ENCODE assay signal across 15 mouse cellular contexts in genomic region chr13:63529602-63530370, GRCm38 (mm10). TPM values are rescaled to one million over a fixed set of nuclear protein-coding genes. Genes with fewer than 3 reads are reported as not detected.
DNase-seq lines count a peak whose midpoint lies in the region; ATAC-seq lines count a peak whose summit lies in the region.
"Had no signal": no experiment of that assay in that cellular context is flagged by ENCODE, and none has a peak within 500 bp of the region (broad histone marks: within the 10 kb centered on the region; RNA-seq: fewer than 3 reads in every experiment).

No protein-coding gene starts in this region.

- H3K9me3 ChIP-seq in hindbrain, embryonic 11.5 days (ENCODE audit: control insufficient read depth, low read length): no peaks in the 10 kb centered on the region
- no peaks in the 10 kb centered on the region for H3K9me3 ChIP-seq in hindbrain, embryonic 14.5 days (ENCODE audit: control insufficient read depth, low read length)
- no peaks in the 10 kb centered on the region for H3K9me3 ChIP-seq in lung, embryonic 15.5 days
- no peaks in the 10 kb centered on the region for H3K9me3 ChIP-seq in embryonic facial prominence, embryonic 13.5 days
- no peaks in the 10 kb centered on the region for H3K9me3 ChIP-seq in stomach, embryonic 14.5 days (ENCODE audit: control insufficient read depth, low read depth, low read length)
- H3K9me3 ChIP-seq: forebrain, embryonic 15.5 days had no signal

- 45% methylated on average over 3 of the region's 3 CpGs for WGBS in hindbrain, embryonic 11.5 days
- 44% methylated on average over 3 of the region's 3 CpGs for WGBS in hindbrain, embryonic 14.5 days
- 31% methylated on average over 3 of the region's 3 CpGs for WGBS in lung, embryonic 15.5 days
- 47% methylated on average over 3 of the region's 3 CpGs for WGBS in embryonic facial prominence, embryonic 13.5 days
- 41% methylated on average over 3 of the region's 3 CpGs for WGBS in stomach, embryonic 14.5 days

- H3K4me1 ChIP-seq in hindbrain, embryonic 11.5 days (replicated peaks; ENCODE audit: control insufficient read depth, insufficient read depth, low read length): peaks cover 15% of the 10 kb centered on the region
- H3K4me1 ChIP-seq in hindbrain, embryonic 14.5 days (replicated peaks; ENCODE audit: control insufficient read depth, insufficient read depth, low read length): peaks cover 33% of the 10 kb centered on the region
- peaks cover 82% of the 10 kb centered on the region for H3K4me1 ChIP-seq in lung, embryonic 15.5 days
- H3K4me1 ChIP-seq in embryonic facial prominence, embryonic 13.5 days: peaks cover 65% of the 10 kb centered on the region
- peaks cover 53% of the 10 kb centered on the region for H3K4me1 ChIP-seq in stomach, embryonic 14.5 days (ENCODE audit: control insufficient read depth, insufficient read depth, low read length)

- DNase-seq in hindbrain, embryonic 11.5 days (ENCODE audit: low spot score): no peak
- no peak for DNase-seq in hindbrain, embryonic 14.5 days (ENCODE audit: low spot score)
- DNase-seq in lung, postnatal 14 days: no peak
- no peak for DNase-seq in heart, adult 9 months (ENCODE audit: low spot score in 2 of 2)
- DNase-seq in cerebellum, adult 18-20 months: no peak
- DNase-seq: cerebellum, adult 11-12 months; gastrocnemius, adult 2 months; heart, adult 18-20 months; kidney, adult 18-20 months; kidney, postnatal 4 days; left cerebral cortex, postnatal 4 days had no signal

- peak; percentile 13; the same call in 1 of the 2 replicates for ATAC-seq in hindbrain, embryonic 11.5 days (ENCODE audit: low FRiP score)
- ATAC-seq in hindbrain, embryonic 14.5 days (ENCODE audit: low FRiP score): no peak
- no peak for ATAC-seq in lung, embryonic 15.5 days (ENCODE audit: borderline replicate concordance, extremely low read depth, low FRiP score, low TSS enrichment)
- ATAC-seq in embryonic facial prominence, embryonic 13.5 days (ENCODE audit: insufficient number of reproducible peaks, insufficient read depth, low FRiP score, low TSS enrichment, low read depth): no peak
- no peak for ATAC-seq in stomach, embryonic 14.5 days (ENCODE audit: insufficient number of reproducible peaks, insufficient read depth, low FRiP score, low read depth)
- ATAC-seq: forebrain, embryonic 15.5 days had no signal

- peaks cover 15% of the 10 kb centered on the region for H3K36me3 ChIP-seq in hindbrain, embryonic 11.5 days (ENCODE audit: control insufficient read depth, insufficient read depth, low read length)
- H3K36me3 ChIP-seq in hindbrain, embryonic 14.5 days (replicated peaks; ENCODE audit: control insufficient read depth, insufficient read depth): peaks cover 80% of the 10 kb centered on the region
- H3K36me3 ChIP-seq in lung, embryonic 15.5 days: peaks cover 83% of the 10 kb centered on the region
- H3K36me3 ChIP-seq in embryonic facial prominence, embryonic 13.5 days: peaks cover 78% of the 10 kb centered on the region
- peaks cover 87% of the 10 kb centered on the region for H3K36me3 ChIP-seq in stomach, embryonic 14.5 days (ENCODE audit: control insufficient read depth, insufficient read depth, low read length)

- H3K9ac ChIP-seq in hindbrain, embryonic 11.5 days (ENCODE audit: low read depth, low read length): no peak overlapping the region
- no peak overlapping the region for H3K9ac ChIP-seq in hindbrain, embryonic 14.5 days
- no peak overlapping the region for H3K9ac ChIP-seq in lung, embryonic 15.5 days
- no peak overlapping the region for H3K9ac ChIP-seq in embryonic facial prominence, embryonic 13.5 days
- H3K9ac ChIP-seq in stomach, embryonic 14.5 days (replicated peaks; ENCODE audit: low read depth, low read length): no peak overlapping the region; the same call in 1 of the 2 replicates
- H3K9ac ChIP-seq: forebrain, embryonic 15.5 days had no signal

- H3K27ac ChIP-seq in hindbrain, embryonic 11.5 days (ENCODE audit: low read depth, low read length): 0 out of 2 replicates have a peak overlapping the region, but pooled peaks have one; percentile 11
- no peak overlapping the region for H3K27ac ChIP-seq in hindbrain, embryonic 14.5 days
- H3K27ac ChIP-seq in lung, embryonic 15.5 days: peak overlapping the region; percentile 63
- H3K27ac ChIP-seq in embryonic facial prominence, embryonic 13.5 days: peak overlapping the region; percentile 85
- H3K27ac ChIP-seq in stomach, embryonic 14.5 days (ENCODE audit: low read length): peak overlapping the region; percentile 57; the same call in 1 of the 2 replicates
- H3K27ac ChIP-seq: forebrain, embryonic 15.5 days; gastrocnemius, adult 2 months had no signal

- H3K4me3 ChIP-seq in hindbrain, embryonic 11.5 days (ENCODE audit: low read depth, low read length): no peak overlapping the region
- H3K4me3 ChIP-seq in hindbrain, embryonic 14.5 days (replicated peaks; ENCODE audit: low read length): no peak overlapping the region
- H3K4me3 ChIP-seq in lung, embryonic 15.5 days: no peak overlapping the region
- H3K4me3 ChIP-seq in embryonic facial prominence, embryonic 13.5 days: no peak overlapping the region
- no peak overlapping the region for H3K4me3 ChIP-seq in stomach, embryonic 14.5 days (ENCODE audit: low read depth, low read length)
- H3K4me3 ChIP-seq: forebrain, embryonic 15.5 days; gastrocnemius, adult 2 months had no signal

- no peak overlapping the region for H3K4me2 ChIP-seq in hindbrain, embryonic 11.5 days (replicated peaks; ENCODE audit: low read depth, low read length)
- H3K4me2 ChIP-seq in hindbrain, embryonic 14.5 days (replicated peaks): no peak overlapping the region
- H3K4me2 ChIP-seq in lung, embryonic 15.5 days: no peak overlapping the region
- H3K4me2 ChIP-seq in embryonic facial prominence, embryonic 13.5 days: no peak overlapping the region
- no peak overlapping the region for H3K4me2 ChIP-seq in stomach, embryonic 14.5 days (replicated peaks; ENCODE audit: low read depth, low read length)
- H3K4me2 ChIP-seq: forebrain, embryonic 15.5 days had no signal

- no peaks in the 10 kb centered on the region for H3K27me3 ChIP-seq in hindbrain, embryonic 11.5 days (ENCODE audit: control insufficient read depth, insufficient read depth, low read length)
- no peaks in the 10 kb centered on the region for H3K27me3 ChIP-seq in hindbrain, embryonic 14.5 days (ENCODE audit: control insufficient read depth, insufficient read depth, low read length)
- H3K27me3 ChIP-seq in lung, embryonic 15.5 days: no peaks in the 10 kb centered on the region
- no peaks in the 10 kb centered on the region for H3K27me3 ChIP-seq in embryonic facial prominence, embryonic 13.5 days
- no peaks in the 10 kb centered on the region for H3K27me3 ChIP-seq in stomach, embryonic 14.5 days (ENCODE audit: control insufficient read depth, insufficient read depth, low read length)

RNA-seq across cellular contexts. Expression of gene Fancc, which starts 32.7 kb away (rescaled TPM):
- 19.7 and 26.1 TPM in 2 replicates for polyA plus RNA-seq in hindbrain, embryonic 11.5 days (2014; fragmentation: Nextera tagmentation; extraction: Ambion mirVana)
- polyA plus RNA-seq in hindbrain, embryonic 14.5 days (2014; fragmentation: Nextera tagmentation; extraction: Ambion mirVana): 15.5 and 15.9 TPM in 2 replicates
- 25.2 and 28.7 TPM in 2 replicates for polyA plus RNA-seq in lung, embryonic 15.5 days (2015; fragmentation: Nextera tagmentation; extraction: Ambion mirVana)
- 21.0 and 21.2 TPM in 2 replicates for polyA plus RNA-seq in embryonic facial prominence, embryonic 13.5 days (2015; fragmentation: Nextera tagmentation; extraction: Ambion mirVana)
- polyA plus RNA-seq in stomach, embryonic 14.5 days (2014; fragmentation: Nextera tagmentation; extraction: Ambion mirVana): 21.9 and 24.3 TPM in 2 replicates

RNA-seq across cellular contexts. Expression of gene Ptch1, which starts 43.6 kb away (rescaled TPM):
- 19.5 and 28.4 TPM in 2 replicates for polyA plus RNA-seq in hindbrain, embryonic 11.5 days (2014; fragmentation: Nextera tagmentation; extraction: Ambion mirVana)
- polyA plus RNA-seq in hindbrain, embryonic 14.5 days (2014; fragmentation: Nextera tagmentation; extraction: Ambion mirVana): 22.7 and 24.2 TPM in 2 replicates
- polyA plus RNA-seq in lung, embryonic 15.5 days (2015; fragmentation: Nextera tagmentation; extraction: Ambion mirVana): 34.8 and 36.8 TPM in 2 replicates
- 30.6 and 30.8 TPM in 2 replicates for polyA plus RNA-seq in embryonic facial prominence, embryonic 13.5 days (2015; fragmentation: Nextera tagmentation; extraction: Ambion mirVana)
- polyA plus RNA-seq in stomach, embryonic 14.5 days (2014; fragmentation: Nextera tagmentation; extraction: Ambion mirVana): 71.5 and 79.8 TPM in 2 replicates
